Mouse (Mus musculus): Measurements from ENCODE around the gene Idua.

GRCm38 (mm10) chr5:108610426-108610825 is 49.7 kb upstream of the Idua start:
- TF ChIP-seq CTCF (IDR thresholded peaks at IDR 0.05; ENCODE audit: borderline replicate concordance, extremely low read depth, insufficient read depth, insufficient read length) (no peak), POLR2A (IDR thresholded peaks at IDR 0.05; ENCODE audit: borderline replicate concordance, extremely low read depth, insufficient read depth, insufficient read length, poor library complexity, severe bottlenecking) (no peak)
